Mouse (Mus musculus): ENCODE data around the gene Adad2.
A peak's percentile ranks its signal among the peaks of the same experiment; 100 is the strongest.

The Adad2 gene

DNA sequence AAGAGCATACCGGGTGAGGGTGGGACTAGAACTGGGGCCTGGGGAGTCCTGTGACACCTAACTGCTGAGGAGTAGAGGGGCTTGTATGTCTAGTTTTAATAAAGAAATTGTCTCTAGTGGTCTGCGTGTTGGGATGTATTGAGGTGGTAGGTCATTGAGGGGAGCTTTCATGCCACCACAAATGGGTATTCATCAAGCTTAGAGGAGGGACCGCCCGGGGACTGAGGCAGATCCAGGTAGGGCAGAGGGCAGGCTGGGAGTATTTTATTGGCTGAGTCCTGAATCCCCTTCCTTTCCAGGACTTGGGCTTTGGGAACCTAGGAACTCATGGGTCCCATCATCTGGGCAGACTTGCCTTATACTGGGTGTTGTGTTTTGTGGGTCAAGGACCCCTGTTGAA lies 4.3 kb downstream of the Adad2 start:
- DNase-seq (ENCODE audit: low read depth) = no peak

DNA sequence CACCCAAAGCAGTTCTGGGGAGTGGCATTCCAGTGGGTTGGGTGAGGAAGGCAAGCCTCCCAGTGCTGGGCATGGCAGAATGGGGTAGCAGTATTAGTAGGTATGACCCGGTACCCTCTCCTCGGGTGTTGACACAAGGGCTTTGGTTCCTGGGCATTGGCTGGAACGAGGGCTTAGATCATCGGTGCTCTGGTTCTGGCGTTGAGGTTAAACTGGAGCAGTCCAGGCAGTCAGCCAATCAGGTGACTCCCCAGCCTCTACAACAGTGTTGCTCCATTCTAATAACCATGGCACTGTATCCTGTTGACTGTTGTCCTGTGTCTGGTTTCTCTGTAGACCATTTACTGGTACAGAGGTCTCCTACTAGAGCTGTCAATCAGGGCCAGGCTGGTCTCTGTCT lies 5.0 kb downstream of the Adad2 start:
- DNase-seq (ENCODE audit: low read depth) = no peak

DNA sequence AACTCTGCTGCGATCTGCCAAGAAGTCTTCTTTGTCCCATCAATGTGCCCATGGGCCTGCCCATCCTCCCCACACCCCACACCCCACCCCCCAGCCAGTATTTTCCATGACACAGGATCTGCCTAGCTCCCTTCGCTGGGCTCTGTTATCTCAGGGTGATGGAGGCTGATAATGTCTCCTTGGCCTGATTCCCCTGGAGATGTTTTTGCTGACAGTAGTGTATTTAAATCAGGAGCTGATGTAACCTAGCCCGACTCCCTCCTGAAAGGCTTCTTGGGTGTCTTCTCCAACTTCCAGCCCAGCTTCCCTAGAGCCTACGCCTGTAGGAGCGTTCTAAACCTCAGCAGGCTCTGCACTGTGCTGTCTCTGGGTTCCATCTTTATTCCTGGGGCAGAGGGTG lies 6.3 kb downstream of the Adad2 start:
- DNase-seq (ENCODE audit: low read depth) = no peak

DNA sequence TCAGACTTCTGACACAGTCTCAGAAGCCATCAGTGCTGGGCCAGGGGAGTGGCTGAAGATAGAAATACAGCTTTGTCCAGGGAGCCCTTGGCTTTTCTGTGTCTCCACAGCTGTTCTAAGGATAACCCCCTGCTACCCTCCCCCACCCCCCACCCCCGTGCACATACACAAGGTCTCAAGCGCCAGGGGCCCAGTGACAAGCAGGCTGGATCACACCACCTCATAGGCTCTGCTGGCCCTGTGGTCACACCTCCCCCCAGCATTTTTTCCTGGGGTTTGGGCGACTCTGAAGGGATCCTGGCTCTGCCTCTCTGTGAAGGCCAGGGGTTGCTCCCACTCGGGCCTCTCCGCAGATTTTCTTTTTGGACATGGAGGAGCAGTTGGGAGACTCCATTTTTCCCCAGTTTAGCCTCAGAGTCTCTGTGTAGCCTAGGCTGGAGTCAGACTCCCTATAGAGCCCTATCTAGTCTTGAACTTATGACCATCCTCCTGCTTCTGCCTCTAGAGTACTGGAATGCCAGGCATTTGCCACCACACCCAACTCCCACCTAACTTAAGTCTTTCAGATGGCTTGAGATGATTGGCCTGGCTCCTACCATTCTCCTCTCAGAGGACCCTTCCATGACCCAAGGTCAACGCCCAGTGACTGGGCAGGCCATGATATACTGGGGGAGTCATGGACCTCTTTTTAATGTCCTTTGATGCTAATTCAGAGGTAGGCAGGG lies 7.7 kb downstream of the Adad2 start:
- DNase-seq (ENCODE audit: low read depth) = no peak

DNA sequence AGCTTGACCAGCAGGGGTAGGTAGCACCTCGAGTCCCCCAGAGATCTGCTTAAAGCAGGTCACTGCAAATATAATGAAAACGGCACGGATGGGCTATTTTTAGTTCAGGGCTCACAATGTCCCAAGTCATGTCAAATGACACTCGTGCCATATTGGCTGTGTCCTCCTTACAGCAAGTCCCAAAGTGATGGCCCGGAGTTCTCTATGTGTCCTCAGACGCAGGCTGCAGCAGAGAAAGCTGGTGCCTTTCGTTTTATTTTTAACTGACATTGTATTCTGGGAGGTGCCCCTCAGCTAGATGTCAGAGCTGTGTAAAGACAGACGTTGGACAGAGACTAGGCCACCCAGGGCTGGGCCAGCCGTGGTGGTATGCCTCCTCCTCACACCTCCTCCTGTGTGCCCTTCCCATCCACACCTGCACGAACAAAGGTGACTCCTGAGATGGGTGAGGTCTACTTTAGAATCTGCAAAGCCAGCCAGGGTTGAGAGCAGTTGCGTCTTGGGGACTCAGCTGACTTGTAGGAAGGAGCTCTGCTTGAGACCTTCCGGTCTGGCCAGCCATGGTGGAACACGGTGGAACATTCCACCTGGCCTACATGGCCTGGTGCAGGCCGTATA lies 8.4 kb downstream of the Adad2 start:
- DNase-seq (ENCODE audit: low read depth) = no peak

DNA sequence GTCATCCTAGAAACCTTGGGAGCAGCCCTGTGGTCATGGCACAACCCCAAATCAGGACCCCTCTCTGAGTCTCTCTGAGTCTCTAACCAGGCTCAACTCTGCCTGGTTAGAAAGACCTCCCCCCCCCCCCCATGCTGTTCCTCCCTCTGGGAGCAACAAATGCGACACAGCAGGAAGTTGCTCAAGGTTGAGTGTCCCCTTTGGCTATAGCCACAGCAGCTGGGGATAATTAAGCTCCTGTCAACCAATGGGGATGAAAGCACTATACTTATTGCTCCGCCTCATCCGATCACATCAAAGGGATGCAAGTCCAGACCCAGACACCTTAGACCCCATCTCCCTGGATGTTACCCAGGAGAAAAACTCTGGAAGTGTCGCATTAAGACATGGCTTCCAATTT lies 10.0 kb downstream of the Adad2 start:
- DNase-seq (ENCODE audit: low read depth) = no peak

DNA sequence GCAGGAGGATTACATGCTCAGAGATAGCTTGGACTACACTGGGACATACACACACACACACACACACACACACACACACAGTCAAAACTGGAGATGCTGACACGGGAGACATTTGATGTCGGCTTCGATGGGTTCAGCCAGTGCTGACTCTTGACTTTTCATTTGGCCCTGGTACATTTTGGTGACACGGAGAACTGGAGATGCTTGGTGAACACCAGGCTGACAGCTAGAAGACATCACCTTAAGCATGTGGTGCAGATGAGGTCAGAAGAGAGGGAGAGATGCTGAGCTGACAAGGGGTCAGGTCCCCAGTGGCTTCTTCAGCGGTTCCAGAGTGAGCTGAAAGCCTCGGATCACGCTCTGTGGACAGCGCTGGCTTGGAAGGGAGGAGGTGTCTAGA lies 10.5 kb downstream of the Adad2 start:
- DNase-seq (ENCODE audit: low read depth) = no peak

DNA sequence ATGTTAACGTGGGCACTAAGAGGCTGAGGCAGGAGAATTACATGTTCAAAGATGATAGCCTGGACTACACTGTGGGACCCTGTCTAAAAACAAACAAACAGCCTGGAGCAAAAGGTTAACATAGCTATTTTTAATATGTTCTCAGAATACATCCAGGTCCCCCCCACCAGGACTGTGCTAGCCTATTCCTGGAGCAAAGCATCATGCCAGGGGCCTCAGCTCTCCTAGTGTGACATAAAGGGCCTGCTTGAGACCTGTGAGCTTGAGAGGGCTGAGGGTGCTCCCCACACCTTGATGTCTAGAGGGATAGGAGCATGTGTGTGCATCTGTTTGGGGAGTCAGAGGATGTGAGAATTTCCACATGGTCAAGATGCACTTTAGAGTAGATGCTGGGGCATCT lies 11.2 kb downstream of the Adad2 start:
- DNase-seq (ENCODE audit: low read depth) = no peak

DNA sequence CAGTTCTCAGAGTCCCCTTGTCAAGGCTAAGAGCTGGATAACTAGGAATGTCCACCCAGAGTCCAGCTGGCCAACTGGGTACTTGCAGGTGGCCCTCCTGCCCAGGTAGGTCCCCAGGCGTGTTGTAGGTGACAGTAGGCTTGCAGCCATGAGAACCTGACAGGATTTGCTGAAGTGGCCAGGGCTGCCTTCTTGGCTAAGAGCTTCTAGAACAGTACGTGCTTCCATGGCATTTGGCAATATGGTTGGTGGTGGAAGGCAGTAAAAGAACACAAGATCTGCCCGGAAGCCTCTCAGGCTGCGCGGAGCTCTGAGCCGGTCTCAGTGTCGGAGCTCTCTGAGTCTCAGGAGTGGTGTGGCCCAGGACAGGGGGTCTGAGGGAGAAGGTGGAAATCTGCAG lies 12.4 kb downstream of the Adad2 start:
- no peak for DNase-seq (ENCODE audit: low read depth)

DNA sequence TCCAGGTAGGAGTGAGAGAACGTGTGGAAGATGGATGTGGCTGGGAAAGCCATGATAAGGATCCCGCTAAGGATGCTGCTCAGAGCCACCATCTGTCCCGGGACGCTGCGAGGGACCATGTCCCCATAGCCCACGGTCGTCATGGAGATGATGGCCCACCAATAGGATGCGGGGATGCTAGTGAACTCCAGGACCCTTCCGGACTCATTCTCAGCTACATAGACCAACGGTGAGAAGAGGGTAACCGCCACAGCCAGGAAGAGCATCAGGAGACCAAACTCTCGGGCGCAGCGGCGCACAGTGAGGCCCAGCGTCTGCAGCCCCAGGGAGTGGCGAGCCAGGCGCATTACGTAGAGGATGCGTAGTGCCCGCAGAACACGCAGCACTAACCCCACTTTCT lies 13.2 kb downstream of the Adad2 start:
- no peak for DNase-seq (ENCODE audit: low read depth)

DNA sequence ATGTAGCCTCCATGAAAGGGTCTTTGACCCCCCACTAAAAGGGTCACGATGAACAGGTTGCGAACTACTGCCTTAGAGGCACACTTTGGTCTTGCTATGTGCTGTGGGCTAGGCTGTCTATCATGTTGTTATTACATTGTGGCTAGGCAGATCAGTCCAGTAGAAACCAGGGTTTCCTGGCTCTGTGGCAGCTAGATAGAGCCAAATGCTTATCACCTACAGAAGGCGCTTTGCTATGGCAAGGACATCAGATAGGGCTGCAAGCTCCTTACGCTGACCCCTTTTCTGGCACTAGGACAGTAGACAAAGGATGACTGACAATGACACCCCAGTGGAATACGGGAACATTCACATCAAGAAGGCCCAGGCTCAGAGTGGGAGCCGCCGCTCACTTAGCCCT lies 14.7 kb downstream of the Adad2 start:
- peak; percentile 16 for DNase-seq (ENCODE audit: low read depth)

DNA sequence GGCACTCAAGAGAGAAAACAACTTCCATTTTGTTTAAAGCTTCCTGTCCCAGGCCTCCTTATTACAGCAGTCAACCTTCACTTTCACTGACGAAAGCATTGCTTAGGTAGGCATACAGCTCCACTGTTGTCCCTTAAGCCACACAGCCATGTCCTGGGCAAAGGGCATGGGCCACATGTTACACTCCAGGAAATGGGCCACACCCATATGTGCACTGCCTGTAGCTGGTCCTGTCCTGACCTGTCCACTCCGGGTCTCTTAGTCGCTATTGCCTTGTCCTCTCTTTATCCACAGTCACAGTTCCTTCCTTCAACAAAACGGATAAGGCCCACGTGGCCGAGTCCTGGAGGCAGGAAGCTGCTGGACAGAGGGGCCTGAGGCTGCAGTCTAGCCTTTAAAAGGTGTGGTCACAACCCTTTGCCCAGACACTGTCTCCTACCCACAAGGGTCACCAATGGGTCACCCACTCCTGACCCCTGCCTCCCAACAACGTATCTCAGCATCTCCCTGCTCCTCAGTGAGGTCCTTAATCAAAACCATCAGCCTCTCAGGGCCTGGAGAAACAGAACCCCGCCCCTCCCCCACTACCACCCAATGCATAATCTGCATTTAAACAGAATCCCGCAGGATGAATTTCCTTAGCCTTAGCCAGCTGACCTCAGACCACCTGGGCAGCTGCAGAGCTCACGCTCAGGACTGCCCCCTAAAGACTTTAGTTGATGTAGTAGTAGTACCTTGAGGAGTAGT lies 15.2 kb downstream of the Adad2 start:
- DNase-seq (ENCODE audit: low read depth) = no peak

DNA sequence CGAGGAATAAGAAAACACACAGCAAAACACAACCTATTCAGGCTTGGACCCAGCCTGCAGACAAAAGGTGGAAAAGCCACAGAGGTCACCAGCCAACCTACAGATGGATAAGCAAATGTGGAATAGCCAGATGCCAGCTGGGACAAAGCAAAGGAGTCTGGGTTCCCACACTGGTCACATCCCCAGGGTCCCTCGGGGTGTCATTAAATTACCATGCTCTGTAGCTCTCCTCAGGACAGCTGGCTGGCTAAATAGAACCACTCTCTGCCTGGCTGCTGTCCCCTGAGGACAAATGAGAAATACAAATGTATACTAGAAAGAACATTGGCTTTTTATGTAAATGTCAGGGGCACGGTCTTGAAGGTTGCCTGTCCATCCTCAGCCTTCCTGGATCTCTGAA lies 18.3 kb downstream of the Adad2 start:
- no peak for DNase-seq (ENCODE audit: low read depth)

DNA sequence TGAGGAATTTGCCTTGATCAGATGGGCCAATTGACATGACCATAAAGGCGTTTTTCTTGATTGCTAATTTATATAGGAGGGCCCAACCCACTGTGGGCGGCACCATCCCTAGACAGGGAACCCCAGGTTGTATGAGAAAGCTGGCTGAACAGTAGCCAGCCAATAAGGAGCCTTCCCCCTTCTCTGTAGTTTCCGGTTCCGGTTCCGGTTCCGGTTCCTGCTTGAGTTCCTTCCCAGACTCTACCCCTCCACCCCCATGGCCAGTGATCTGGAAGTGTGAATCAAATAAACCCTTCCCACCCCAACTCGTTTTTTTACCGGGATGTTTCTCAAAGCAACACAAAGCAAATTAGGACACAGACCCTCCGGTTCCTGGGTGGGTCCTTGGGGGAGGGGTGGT lies 19.7 kb downstream of the Adad2 start:
- no peak for DNase-seq (ENCODE audit: low read depth)

DNA sequence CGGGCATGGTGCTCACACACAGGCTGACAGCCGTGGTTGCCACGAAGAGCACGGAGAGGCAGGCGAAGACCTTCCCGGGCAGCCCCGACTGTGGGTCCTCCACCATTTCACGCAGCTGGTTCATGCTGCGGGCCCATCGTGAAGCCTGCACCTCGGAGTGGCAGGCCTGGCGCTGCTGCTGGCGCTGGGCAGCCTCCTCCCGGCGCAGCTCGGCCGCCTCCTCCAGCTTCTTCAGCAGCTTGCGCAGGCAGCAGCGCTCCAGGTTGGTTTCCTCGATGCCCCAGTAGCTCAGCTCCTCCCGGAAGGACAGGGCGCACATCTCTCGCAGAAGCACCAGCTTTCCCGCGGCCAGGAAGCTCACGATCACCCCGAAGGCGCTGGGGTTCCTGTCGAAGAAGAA lies 20.4 kb downstream of the Adad2 start:
- no peak for DNase-seq (ENCODE audit: low read depth)

DNA sequence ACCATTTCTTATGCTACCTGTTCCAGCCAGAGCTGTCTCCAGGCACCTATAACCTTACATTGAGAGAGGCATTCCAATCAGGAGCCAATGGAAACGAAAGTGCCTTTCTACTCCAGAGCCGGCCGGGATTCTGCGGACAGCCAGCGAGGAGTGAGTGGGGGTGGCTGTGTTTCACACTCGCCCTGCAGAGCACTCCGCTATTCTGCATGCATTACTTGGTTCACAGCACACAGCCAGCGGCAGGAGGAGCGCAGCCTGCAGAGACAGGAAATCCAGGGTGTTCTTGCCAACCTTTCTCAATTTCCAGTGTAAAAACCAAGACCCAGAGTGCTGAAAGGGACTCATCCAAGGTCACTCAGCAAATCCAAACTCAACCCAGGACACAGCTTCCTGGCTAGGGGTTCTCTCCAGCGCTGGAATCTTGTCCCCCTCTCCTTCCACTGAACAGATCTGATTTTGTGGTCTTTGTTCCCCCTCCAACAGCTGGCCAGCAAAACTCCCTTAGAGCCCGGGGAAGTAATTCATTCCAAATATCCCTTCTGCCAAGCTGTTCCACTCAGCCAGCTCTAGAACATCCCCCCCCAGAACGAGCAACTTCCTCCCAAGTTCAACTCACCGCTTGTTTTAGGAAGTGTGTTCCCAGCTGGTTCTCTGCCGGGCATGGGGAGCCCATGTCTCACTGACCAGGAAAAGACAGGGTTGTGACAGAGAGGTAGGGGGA lies 22.2 kb downstream of the Adad2 start:
- DNase-seq (ENCODE audit: low read depth) = no peak

DNA sequence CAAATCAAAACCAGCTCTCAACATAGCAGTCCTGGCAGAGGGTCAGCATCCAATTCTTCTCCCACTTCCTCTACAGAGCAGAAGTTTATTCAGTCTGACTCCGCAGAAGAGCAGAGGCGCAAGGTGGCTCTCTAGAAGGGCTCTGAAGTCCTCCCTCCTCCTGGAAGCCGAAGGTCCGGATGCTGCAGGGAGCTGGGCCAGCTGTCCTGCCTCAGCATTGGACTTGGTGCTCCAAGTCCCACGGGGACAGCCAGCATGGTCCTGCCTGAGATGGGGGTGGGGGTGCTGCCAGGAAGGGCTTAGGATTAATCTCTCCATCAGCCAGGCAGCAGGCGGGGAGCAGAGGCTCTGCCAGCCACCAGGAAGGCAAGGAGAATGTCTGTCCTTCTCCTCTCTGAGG lies 22.8 kb downstream of the Adad2 start, which contains the start of gene Kcng4:
Gene Kcng4, minus strand, starts transcription at position 303 of the 400 bp plus-strand sequence.
- DNase-seq (ENCODE audit: low read depth) = no peak

DNA sequence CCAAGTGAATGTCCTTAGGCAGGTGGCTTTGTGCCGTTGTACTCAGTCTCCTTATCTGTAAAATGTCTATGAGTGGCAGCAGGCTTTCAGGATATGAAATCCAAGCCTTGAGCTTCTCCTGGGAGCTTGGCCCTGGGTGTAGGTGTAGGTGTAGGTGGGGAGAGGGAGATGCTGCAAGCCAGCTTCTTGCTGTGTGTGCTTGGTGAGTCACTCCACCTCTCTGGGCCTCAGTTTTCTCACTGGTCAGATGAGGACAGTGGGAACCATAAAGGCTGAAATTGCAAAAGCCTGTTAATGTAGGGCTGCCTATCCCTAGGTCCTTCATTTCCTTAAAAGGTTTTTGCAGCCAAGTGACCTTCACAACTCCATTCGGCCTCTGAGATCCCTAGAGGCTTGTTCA lies 23.4 kb downstream of the Adad2 start:
- no peak for DNase-seq (ENCODE audit: low read depth)

DNA sequence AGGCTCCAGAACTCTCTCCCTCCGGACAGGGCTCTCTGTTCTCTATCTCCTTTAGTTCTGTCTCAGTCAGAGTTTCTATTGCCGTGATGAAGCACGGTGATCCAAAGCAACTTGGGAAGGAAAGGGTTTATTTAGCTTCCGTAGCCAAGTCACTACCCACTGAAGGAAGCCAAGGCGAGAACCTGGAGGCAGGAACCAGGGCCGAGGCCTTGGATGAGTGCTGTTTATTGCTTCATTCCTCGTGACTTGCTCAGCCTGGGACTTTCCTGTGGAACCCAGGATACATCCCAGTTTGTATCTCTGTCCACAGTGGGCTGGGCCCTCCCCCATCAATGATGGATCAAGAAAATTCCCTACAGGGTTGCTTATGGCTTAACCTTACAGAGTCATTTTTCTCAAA lies 24.2 kb downstream of the Adad2 start:
- no peak for DNase-seq (ENCODE audit: low read depth)

DNA sequence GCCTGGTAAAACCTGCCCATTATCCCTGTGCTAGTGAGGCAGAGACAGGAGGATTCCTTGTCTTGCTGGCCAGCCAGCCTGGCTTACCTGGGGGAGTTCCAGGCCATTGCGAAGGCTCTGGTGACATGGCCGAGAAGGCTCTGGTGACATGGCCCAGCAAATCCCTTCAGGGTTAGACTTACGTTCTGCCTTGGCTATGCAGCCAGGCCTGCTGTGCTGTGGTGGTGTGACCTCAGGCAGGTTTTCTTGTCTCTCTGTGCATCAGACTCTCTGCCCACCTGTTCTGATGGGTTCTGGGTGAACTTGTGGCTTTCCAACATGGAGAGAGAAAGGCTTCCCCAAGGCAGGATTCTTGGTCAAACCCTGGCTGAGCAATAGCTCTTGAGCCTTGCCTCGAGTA lies 24.8 kb downstream of the Adad2 start:
- DNase-seq (ENCODE audit: low read depth) = no peak

DNA sequence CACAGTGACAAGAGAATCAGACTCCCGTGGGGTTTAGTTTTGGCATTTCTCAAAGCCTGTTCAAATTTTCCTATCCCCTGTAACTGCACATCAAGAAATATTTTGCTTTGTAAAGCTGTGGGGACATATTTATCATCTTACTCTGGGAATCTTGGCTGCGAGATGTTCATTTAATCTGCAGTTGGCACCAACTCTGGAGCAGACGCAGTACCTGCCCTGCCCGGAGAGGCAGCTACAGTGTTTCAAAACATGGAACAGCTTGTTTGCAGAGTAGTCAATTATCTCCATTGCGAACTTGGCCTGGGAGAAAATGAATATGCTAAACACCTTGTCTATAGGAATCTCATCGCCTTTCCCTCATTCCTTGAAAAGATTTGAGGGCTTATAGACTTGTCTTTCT lies 25.7 kb downstream of the Adad2 start:
- DNase-seq (ENCODE audit: low read depth) = no peak

DNA sequence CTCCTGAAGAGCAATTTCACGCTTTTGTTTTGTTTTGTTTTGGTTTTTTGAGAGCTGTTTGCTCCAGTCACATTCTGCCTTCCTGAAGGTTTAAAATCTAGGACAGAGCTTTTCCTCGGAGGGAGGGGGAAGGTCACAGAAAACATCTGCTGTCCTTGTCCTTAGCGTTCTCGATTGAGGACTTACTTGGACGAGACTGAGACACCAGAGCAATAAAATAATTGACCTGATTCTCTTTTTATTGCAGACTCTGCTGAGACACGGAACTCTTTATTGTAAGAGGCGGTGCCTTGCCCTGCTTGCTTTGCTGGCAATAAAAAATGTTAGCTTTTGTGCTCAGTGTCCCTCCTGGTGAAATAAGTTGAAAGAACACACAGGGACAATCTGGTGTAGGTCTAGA lies 27.3 kb downstream of the Adad2 start:
- DNase-seq (ENCODE audit: low read depth) = no peak

DNA sequence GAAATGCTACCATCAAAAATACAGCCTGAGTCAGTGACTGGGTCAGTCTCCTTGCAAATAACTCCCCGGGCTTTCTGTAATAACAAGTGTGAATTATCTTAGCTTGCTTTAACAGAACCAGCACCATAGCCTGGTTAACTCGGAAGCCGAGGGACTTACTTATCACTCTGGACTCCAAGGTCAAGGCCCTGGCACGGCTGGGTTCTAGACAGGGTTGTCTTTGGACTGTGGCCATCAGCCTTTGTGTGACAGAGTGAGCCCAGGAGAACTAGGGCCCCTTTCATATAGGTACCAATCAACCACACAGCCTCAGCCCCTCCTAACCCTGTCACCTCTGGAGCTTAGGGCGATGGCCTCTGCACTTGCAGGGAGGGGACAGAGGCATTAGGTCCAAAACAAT lies 28.5 kb downstream of the Adad2 start:
- no peak for DNase-seq (ENCODE audit: low read depth)
